Mouse (Mus musculus) hindbrain, embryonic 11.5 days (tissue): ENCODE results near the gene Ssxb3. TPM values are rescaled to one million over a fixed set of nuclear protein-coding genes. Genes with fewer than 3 reads are reported as not detected.
"Not testable (repeated sequence)": the region's sequence is repeated elsewhere in the genome, so short reads cannot be mapped to it uniquely, and the experiment has no call there.

Source experiments
- ATAC-seq: fragments of 200-750 bp; cut with Nextera tagmentation; 2 replicates; pipeline ENCODE4 v1.8.0; 2017; ENCODE audit warnings: mild to moderate bottlenecking, moderate TSS enrichment, moderate library complexity; ENCODE audit not compliant: low FRiP score
- DNase-seq: peaks from one replicate; pipeline ENCODE4 v3.0.0-alpha.2; 2015; ENCODE audit warnings: low spot score
- H3K27ac ChIP-seq: fragments of 300-500 bp; sonication (generic); 2 replicates; pipeline ENCODE4 v1.5.1; 2014; ENCODE audit warnings: mild to moderate bottlenecking, low read depth, low read length
- H3K27me3 ChIP-seq: fragments of 300-500 bp; sonication (generic); 2 replicates; pipeline ENCODE4 v1.6.1; 2014; ENCODE audit warnings: mild to moderate bottlenecking, low read length, moderate library complexity, mixed read lengths; ENCODE audit not compliant: control insufficient read depth, insufficient read depth
- H3K36me3 ChIP-seq: fragments of 300-500 bp; sonication (generic); 2 replicates; pipeline ENCODE4 v1.6.1; 2014; ENCODE audit warnings: mild to moderate bottlenecking, low read length, moderate library complexity, mixed read lengths; ENCODE audit not compliant: control insufficient read depth, insufficient read depth
- H3K4me1 ChIP-seq: fragments of 300-500 bp; sonication (generic); replicated peaks from 2 replicates; pipeline ENCODE4 v1.6.1; 2014; ENCODE audit warnings: low read length, mixed read lengths; ENCODE audit not compliant: control insufficient read depth, insufficient read depth
- H3K4me2 ChIP-seq: fragments of 300-500 bp; sonication (generic); replicated peaks from 2 replicates; pipeline ENCODE4 v1.6.1; 2014; ENCODE audit warnings: mild to moderate bottlenecking, low read depth, low read length
- H3K4me3 ChIP-seq: fragments of 300-500 bp; sonication (generic); 2 replicates; pipeline ENCODE4 v1.5.1; 2014; ENCODE audit warnings: low read depth, low read length
- H3K9ac ChIP-seq: fragments of 300-500 bp; sonication (generic); 2 replicates; pipeline ENCODE4 v1.6.1; 2014; ENCODE audit warnings: low read depth, low read length
- H3K9me3 ChIP-seq: fragments of 300-500 bp; sonication (generic); 2 replicates; pipeline ENCODE4 v1.6.1; 2016; ENCODE audit warnings: low read length; ENCODE audit not compliant: control insufficient read depth
- WGBS: fragments of 180-500 bp; shearing (Covaris S2); extraction: QIAGEN DNeasy Blood & Tissue Kit; methylation state at CpG from one replicate; pipeline ENCODE4 v1.1.7; 2014; 5-methylcytosine and 5-hydroxymethylcytosine counted together
- polyA plus RNA-seq: library from polyadenylated mRNA; unstranded; fragments of >200 nt; fragmentation: Nextera tagmentation; extraction: Ambion mirVana; gene quantifications from 2 replicates; pipeline ENCODE4 v1.2.1, GENCODE M21; 2014

The Ssxb3 gene
- polyA plus RNA-seq = not detected in 2 replicates

DNA sequence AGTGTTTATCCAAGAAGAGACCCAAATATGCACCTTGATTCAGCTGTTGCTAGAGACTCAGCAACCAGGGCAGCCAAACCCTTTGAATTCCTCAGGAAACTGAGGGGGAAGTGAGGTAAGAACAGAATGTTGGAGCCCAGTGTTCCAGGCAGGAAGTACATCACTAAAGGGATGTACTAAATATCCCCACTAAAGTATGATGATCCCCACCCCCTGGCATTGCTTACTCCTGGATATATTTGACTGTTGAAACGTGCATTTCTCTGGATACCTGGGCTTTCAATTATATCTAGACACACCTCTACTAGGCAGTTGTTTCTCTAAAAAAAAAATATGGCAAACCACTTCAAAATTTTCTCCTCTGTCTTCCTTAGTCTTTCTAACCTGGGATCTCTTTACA, at the start of gene Ssxb3:
TSS of gene Ssxb3 (minus strand) at position 101 of the 400 bp plus-strand sequence.
- not testable (repeated sequence) for H3K36me3 ChIP-seq, H3K4me3 ChIP-seq, H3K9me3 ChIP-seq, H3K27ac ChIP-seq, H3K4me1 ChIP-seq, ATAC-seq, H3K9ac ChIP-seq, H3K27me3 ChIP-seq, H3K4me2 ChIP-seq, DNase-seq
- WGBS = 42% methylated on average over 1 of the region's 1 CpGs

DNA sequence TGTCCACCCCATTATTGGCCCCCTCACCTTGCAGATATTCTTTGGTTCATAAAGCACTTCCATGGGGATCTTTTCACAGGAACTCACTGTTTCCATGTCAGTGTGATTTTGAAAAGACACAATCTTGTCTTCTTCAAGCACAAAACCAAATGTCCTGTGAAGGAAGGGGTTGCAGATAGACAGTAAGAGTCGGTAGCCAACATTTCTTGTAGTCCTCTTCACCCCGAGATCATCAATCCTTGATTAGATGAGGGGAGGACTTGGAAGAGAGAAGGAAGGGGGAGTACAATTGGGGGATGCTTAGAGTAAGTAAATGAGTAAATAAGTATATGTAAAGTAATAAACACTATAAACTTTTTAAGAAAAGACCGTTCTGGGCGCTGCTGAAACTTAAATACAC, 43.5 kb downstream of the Ssxb3 start, which contains the start of gene Ssxb6:
TSS of gene Ssxb6 (minus strand) at position 101 of the 400 bp plus-strand sequence.
- not testable (repeated sequence) for H3K36me3 ChIP-seq, H3K4me2 ChIP-seq, H3K9me3 ChIP-seq, DNase-seq, H3K4me3 ChIP-seq, H3K4me1 ChIP-seq, ATAC-seq, H3K9ac ChIP-seq, H3K27ac ChIP-seq, H3K27me3 ChIP-seq
- WGBS = 76% methylated on average over 4 of the region's 4 CpGs

Other genes starting within 250 kb of the Ssxb3 start
- gene Ssxb9, start 224.8 kb downstream of the Ssxb3 start, polyA plus RNA-seq = not detected in 2 replicates
- gene Ssxb1, start 178.5 kb downstream of the Ssxb3 start, polyA plus RNA-seq = not detected in 2 replicates
- not detected in 2 replicates for gene Ssxb2, start 130.1 kb downstream of the Ssxb3 start, polyA plus RNA-seq
- gene Gm14459, start 66.9 kb downstream of the Ssxb3 start, polyA plus RNA-seq = not detected in 2 replicates
- not detected in 2 replicates for gene Ssxb6, start 43.6 kb downstream of the Ssxb3 start, polyA plus RNA-seq
- not detected in 2 replicates for gene Ssxb8, start 99.0 kb upstream of the Ssxb3 start, polyA plus RNA-seq
- gene Ssx9, start 156.6 kb upstream of the Ssxb3 start, polyA plus RNA-seq = not detected in 2 replicates
- gene Ssxb5, start 211.9 kb upstream of the Ssxb3 start, polyA plus RNA-seq = not detected in 2 replicates